Mouse (Mus musculus) kidney, adult 2 months (tissue): ENCODE data around the gene Slit3.

ENCODE experiments used
- CTCF ChIP-seq: fragments of 200-500 bp; conservative IDR thresholded peaks from 2 replicates; pipeline ENCODE4 v1.5.1; 2011; ENCODE audit warnings: low read depth, mild to moderate bottlenecking, control low read depth, low read length, moderate library complexity, mixed read lengths; ENCODE audit not compliant: insufficient read depth, insufficient read length
- POLR2A ChIP-seq: fragments of 200-500 bp; IDR thresholded peaks from one replicate; pipeline ENCODE4 v1.6.1; 2011; ENCODE audit warnings: low read depth, low read length, control low read depth

DNA sequence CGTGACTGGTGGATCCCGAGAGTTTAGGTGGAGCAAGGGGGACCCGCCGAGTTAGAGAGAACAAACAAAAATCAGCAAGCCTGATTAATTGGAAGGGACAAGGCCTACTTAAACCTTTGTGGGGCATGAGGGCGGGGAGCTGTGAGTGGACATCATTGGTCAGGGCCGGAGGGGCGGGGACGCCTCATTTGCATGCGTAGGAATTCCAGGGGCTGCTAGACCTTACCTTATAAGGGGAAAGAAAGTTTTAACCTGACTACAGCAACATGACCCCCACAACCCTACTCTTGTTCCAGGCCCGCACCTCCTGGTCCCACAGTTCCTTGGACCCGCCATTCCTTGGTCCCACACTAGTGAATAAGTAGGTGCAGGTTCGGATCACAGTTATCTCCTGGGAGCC is 586.4 kb downstream of the Slit3 start:
- TF ChIP-seq CTCF (no peak), POLR2A (no peak)
